Mouse (Mus musculus) CD4-positive helper T cell, adult 2 months (primary cell): Measurements from ENCODE around the gene Gmds.

Experiments used
- DNase-seq: peaks from one replicate; pipeline ENCODE4 v3.0.0-alpha.2; 2012; ENCODE audit warnings: low read depth, missing footprints, low spot score

Gene Gmds

GRCm38 (mm10) chr13:31956112-31956511 is 382.4 kb downstream of the Gmds start:
- no peak for DNase-seq

GRCm38 (mm10) chr13:31955171-31955570 is 383.4 kb downstream of the Gmds start:
- no peak for DNase-seq

GRCm38 (mm10) chr13:31944676-31945210 is 393.8 kb downstream of the Gmds start:
- no peak for DNase-seq

GRCm38 (mm10) chr13:31943482-31944275 is 394.9 kb downstream of the Gmds start:
- no peak for DNase-seq

- no peak for DNase-seq
These were observed 409.2 kb downstream of the Gmds start for GRCm38 (mm10) chr13:31929299-31929698.

- no peak for DNase-seq
These were observed 411.9 kb downstream of the Gmds start for GRCm38 (mm10) chr13:31926599-31926998.

- no peak for DNase-seq
These were observed 414.0 kb downstream of the Gmds start for GRCm38 (mm10) chr13:31924506-31924905.

GRCm38 (mm10) chr13:31919716-31920115 is 418.8 kb downstream of the Gmds start:
- DNase-seq: no peak

- DNase-seq: no peak
These were observed 421.2 kb downstream of the Gmds start for GRCm38 (mm10) chr13:31917387-31917786.

- DNase-seq: no peak
These were observed 422.8 kb downstream of the Gmds start for GRCm38 (mm10) chr13:31915748-31916147.

- DNase-seq: no peak
These were observed 423.5 kb downstream of the Gmds start for GRCm38 (mm10) chr13:31914901-31915587.

GRCm38 (mm10) chr13:31911956-31912355 is 426.6 kb downstream of the Gmds start:
- DNase-seq: no peak

GRCm38 (mm10) chr13:31911362-31911761 is 427.2 kb downstream of the Gmds start:
- no peak for DNase-seq

GRCm38 (mm10) chr13:31909031-31909430 is 429.5 kb downstream of the Gmds start:
- no peak for DNase-seq

GRCm38 (mm10) chr13:31906514-31906913 is 432.0 kb downstream of the Gmds start:
- DNase-seq: no peak

GRCm38 (mm10) chr13:31900191-31900590 is 438.3 kb downstream of the Gmds start:
- DNase-seq: no peak

GRCm38 (mm10) chr13:31899392-31899791 is 439.1 kb downstream of the Gmds start:
- DNase-seq: no peak

GRCm38 (mm10) chr13:31897493-31897892 is 441.0 kb downstream of the Gmds start:
- no peak for DNase-seq

- no peak for DNase-seq
These were observed 444.0 kb downstream of the Gmds start for GRCm38 (mm10) chr13:31894511-31894910.

GRCm38 (mm10) chr13:31892913-31893514 is 445.5 kb downstream of the Gmds start:
- no peak for DNase-seq

- no peak for DNase-seq
These were observed 450.0 kb downstream of the Gmds start for GRCm38 (mm10) chr13:31888500-31888899.

GRCm38 (mm10) chr13:31885769-31886168 is 452.8 kb downstream of the Gmds start:
- no peak for DNase-seq
